Mouse (Mus musculus) neural tube, embryonic 11.5 days (tissue): ENCODE results near the gene Wwp2. TPM values are rescaled to one million over a fixed set of nuclear protein-coding genes. Genes with fewer than 3 reads are reported as not detected.
A peak's percentile ranks its signal among the peaks of the same experiment; 100 is the strongest.

ENCODE experiments used
- ATAC-seq: fragments of 200-750 bp; cut with Nextera tagmentation; 2 replicates; pipeline ENCODE4 v1.8.0; 2017; ENCODE audit warnings: moderate number of reproducible peaks, mild to moderate bottlenecking, moderate TSS enrichment, moderate library complexity; ENCODE audit not compliant: insufficient read depth, low FRiP score, low TSS enrichment
- DNase-seq: peaks from one replicate; pipeline ENCODE4 v3.0.0-alpha.2; 2015; ENCODE audit warnings: low spot score
- H3K27ac ChIP-seq: fragments of 300-500 bp; sonication (generic); 2 replicates; pipeline ENCODE4 v1.5.1; 2014; ENCODE audit warnings: low read depth, mild to moderate bottlenecking, low read length
- H3K27me3 ChIP-seq: fragments of 300-500 bp; sonication (generic); 2 replicates; pipeline ENCODE4 v1.6.1; 2014; ENCODE audit warnings: mild to moderate bottlenecking, low read length, mixed read lengths; ENCODE audit not compliant: control insufficient read depth, insufficient read depth
- H3K36me3 ChIP-seq: fragments of 300-500 bp; sonication (generic); 2 replicates; pipeline ENCODE4 v1.6.1; 2014; ENCODE audit warnings: mild to moderate bottlenecking, low read length, moderate library complexity, mixed read lengths; ENCODE audit not compliant: control insufficient read depth, insufficient read depth
- H3K4me1 ChIP-seq: fragments of 300-500 bp; sonication (generic); 2 replicates; pipeline ENCODE4 v1.6.1; 2014; ENCODE audit warnings: low read length, mixed read lengths; ENCODE audit not compliant: control insufficient read depth, insufficient read depth
- H3K4me2 ChIP-seq: fragments of 300-500 bp; sonication (generic); 2 replicates; pipeline ENCODE4 v1.6.1; 2014; ENCODE audit warnings: low read depth, mild to moderate bottlenecking, moderate library complexity
- H3K4me3 ChIP-seq: fragments of 300-500 bp; sonication (generic); 2 replicates; pipeline ENCODE4 v1.5.1; 2014; ENCODE audit warnings: low read depth, low read length
- H3K9ac ChIP-seq: fragments of 300-500 bp; sonication (generic); 2 replicates; pipeline ENCODE4 v1.6.1; 2014; ENCODE audit warnings: mild to moderate bottlenecking, low read length
- H3K9me3 ChIP-seq: fragments of 300-500 bp; sonication (generic); 2 replicates; pipeline ENCODE4 v1.6.1; 2016; ENCODE audit warnings: low read length; ENCODE audit not compliant: control insufficient read depth
- WGBS: fragments of 180-500 bp; shearing (Covaris S2); extraction: QIAGEN DNeasy Blood & Tissue Kit; methylation state at CpG from one replicate; pipeline ENCODE4 v1.1.7; 2014; 5-methylcytosine and 5-hydroxymethylcytosine counted together
- polyA plus RNA-seq: library from polyadenylated mRNA; unstranded; fragments of >200 nt; fragmentation: Nextera tagmentation; extraction: Ambion mirVana; gene quantifications from 2 replicates; pipeline ENCODE4 v1.2.1, GENCODE M21; 2014

The Wwp2 gene
- polyA plus RNA-seq, 1 experiment from 2014 or later = 70.6 TPM

DNA sequence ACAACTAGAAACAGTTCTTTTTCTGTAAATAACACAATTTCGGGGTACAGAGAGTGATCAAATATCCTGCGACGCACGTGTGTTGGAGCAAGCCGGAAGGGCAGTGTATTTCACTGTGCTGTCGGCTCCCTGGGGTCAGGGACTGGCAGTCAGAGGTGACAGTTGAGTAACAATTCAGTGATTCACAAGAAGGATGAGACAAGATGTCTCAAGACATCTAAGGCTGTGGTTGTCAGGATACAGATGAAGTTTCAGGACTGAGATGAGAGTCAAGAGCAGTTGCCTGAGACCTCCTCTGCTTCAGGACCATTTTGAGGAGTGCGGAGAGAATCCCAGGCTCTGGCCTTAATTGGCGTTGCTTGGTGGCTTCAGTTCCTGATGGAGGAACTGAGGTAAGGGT is 66.2 kb downstream of the Wwp2 start:
- no peak for ATAC-seq
- no peak overlapping the region for H3K27ac ChIP-seq
- 78% methylated on average over 8 of the region's 8 CpGs for WGBS

DNA sequence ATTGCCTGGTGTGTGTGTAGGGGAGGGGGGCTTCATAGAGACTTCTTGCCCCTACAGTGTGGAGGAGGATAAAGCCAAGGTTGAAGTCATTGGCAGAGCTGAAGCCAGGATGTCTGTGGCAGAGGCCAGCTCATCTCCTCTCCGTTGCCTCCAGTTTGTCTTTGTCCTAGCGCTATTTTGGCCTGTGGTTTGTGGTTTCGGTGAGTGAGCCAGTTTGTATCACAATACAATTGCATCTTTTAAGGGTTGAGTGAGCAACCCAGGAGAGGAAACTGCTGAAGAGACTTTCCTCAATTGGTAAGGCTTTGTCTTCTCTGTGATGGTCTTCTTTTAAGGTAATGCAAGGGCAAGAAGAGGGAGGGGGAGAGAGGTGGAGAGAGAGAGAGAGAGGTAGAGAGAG is 66.8 kb downstream of the Wwp2 start:
- WGBS = 46% methylated on average over 3 of the region's 3 CpGs
- peaks cover 11% of the 10 kb centered on the region for H3K4me1 ChIP-seq

More for the DNA sequence above, 66.2 kb downstream of the Wwp2 start:
- peaks cover 11% of the 10 kb centered on the region for H3K4me1 ChIP-seq
- H3K4me2 ChIP-seq = no peak overlapping the region
- H3K9ac ChIP-seq = no peak overlapping the region
- no peaks in the 10 kb centered on the region for H3K27me3 ChIP-seq
- no peak overlapping the region for H3K4me3 ChIP-seq
- no peaks in the 10 kb centered on the region for H3K9me3 ChIP-seq
- no peak for DNase-seq
- peaks cover 3% of the 10 kb centered on the region; the same call in 1 of the 2 replicates for H3K36me3 ChIP-seq

DNA sequence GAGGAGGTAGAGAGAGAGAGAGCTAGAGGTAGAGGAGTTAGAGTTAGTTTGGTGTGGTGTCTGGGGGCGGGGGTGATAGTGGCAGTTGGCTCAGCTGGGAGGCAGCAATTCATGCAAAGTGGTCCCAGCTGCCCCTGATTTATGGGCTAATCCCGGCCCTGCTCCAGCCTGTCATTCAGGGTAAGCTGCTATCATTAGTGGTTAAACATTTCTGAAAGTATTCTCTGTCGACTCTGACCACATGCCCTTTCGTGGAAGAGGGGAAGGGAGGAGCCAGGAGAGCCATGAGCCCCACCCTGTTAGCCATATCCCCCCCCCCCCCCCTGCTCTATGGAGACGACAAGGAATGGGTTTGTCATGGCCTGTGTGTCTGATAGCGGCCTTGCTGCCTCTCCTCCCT is 67.2 kb downstream of the Wwp2 start:
- Histone ChIP-seq H3K9me3 (no peaks in the 10 kb centered on the region), H3K4me1 (peaks cover 11% of the 10 kb centered on the region), H3K9ac (no peak overlapping the region), H3K27ac (peak overlapping the region; percentile 36; the same call in 1 of the 2 replicates), H3K4me2 (no peak overlapping the region), H3K36me3 (peaks cover 3% of the 10 kb centered on the region; the same call in 1 of the 2 replicates), H3K4me3 (no peak overlapping the region), H3K27me3 (no peaks in the 10 kb centered on the region)
- ATAC-seq = peak; percentile 68
- WGBS = 3% methylated on average over 6 of the region's 6 CpGs
- peak; percentile 62 for DNase-seq

More for the DNA sequence above, 66.8 kb downstream of the Wwp2 start:
- H3K9ac ChIP-seq = no peak overlapping the region
- DNase-seq (no peak), ATAC-seq (no peak)
- peaks cover 3% of the 10 kb centered on the region; the same call in 1 of the 2 replicates for H3K36me3 ChIP-seq
- H3K4me3 ChIP-seq = no peak overlapping the region
- H3K9me3 ChIP-seq = no peaks in the 10 kb centered on the region
- no peak overlapping the region for H3K4me2 ChIP-seq
- peak overlapping the region; percentile 21; the same call in 1 of the 2 replicates for H3K27ac ChIP-seq
- no peaks in the 10 kb centered on the region for H3K27me3 ChIP-seq

DNA sequence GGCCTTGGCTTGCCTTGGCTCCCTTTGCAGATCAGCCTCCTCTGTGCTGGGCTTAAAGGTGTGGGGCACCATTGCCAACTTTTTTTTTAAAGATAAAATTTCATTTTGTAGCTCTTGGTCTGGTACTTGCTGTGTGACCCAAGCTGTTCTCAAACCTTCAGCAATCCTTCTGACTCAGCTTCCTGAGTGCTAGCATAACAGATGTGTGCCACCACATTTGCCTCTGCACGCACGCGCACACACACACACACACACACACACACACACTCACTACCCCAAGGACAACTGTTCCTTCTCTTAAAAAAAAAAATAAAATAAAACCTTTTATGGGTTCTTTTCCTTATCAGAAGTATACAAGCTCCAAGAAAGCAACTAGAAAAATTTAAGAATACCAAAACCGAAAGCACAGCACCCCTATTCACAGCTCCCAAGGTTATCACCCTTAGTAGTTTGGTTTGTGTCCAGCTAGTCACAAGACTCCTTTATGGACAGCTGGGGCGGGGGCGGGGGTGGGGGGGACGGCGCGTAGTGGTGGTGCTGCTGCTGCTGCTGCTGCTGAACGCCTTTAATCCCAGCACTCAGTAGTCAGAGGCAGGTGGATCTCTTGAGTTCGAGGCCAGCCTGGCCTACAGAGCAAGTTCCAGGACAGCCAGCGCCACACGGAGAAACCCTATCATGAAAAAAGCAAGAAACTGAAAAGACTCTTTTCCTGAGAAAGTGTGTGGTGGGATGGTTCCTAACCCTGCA is 68.2 kb downstream of the Wwp2 start:
- Histone ChIP-seq H3K9ac (no peak overlapping the region), H3K27ac (no peak overlapping the region), H3K9me3 (no peaks in the 10 kb centered on the region), H3K4me2 (no peak overlapping the region), H3K4me3 (no peak overlapping the region), H3K36me3 (peaks cover 3% of the 10 kb centered on the region; the same call in 1 of the 2 replicates), H3K4me1 (peaks cover 11% of the 10 kb centered on the region), H3K27me3 (no peaks in the 10 kb centered on the region)
- DNase-seq = no peak
- no peak for ATAC-seq
- 71% methylated on average over 13 of the region's 13 CpGs for WGBS

DNA sequence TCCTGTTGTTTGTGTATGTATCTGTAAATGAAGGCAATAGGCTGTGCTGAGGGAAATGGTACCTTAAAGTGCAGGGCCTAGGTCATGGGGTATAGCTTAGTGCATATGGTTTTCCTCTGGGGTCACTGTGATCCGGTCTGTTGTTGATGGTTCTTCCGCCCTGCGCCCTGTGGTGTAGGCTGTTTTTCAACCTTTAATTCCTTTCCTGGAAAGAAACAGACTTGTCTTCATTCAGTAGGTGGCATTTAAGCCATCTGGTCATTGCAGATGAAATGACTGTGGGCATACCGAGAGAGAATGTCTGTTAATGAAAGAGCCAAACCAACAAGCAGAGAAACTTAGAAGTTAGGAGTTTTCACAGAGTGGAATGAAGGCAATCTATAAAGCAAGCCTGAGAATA is 69.1 kb downstream of the Wwp2 start:
- Histone ChIP-seq H3K4me2 (no peak overlapping the region), H3K36me3 (peaks cover 3% of the 10 kb centered on the region; the same call in 1 of the 2 replicates), H3K27ac (no peak overlapping the region), H3K4me3 (no peak overlapping the region), H3K9ac (no peak overlapping the region), H3K4me1 (peaks cover 11% of the 10 kb centered on the region), H3K27me3 (no peaks in the 10 kb centered on the region), H3K9me3 (no peaks in the 10 kb centered on the region)
- no peak for ATAC-seq
- 66% methylated on average over 4 of the region's 4 CpGs for WGBS
- DNase-seq = no peak

DNA sequence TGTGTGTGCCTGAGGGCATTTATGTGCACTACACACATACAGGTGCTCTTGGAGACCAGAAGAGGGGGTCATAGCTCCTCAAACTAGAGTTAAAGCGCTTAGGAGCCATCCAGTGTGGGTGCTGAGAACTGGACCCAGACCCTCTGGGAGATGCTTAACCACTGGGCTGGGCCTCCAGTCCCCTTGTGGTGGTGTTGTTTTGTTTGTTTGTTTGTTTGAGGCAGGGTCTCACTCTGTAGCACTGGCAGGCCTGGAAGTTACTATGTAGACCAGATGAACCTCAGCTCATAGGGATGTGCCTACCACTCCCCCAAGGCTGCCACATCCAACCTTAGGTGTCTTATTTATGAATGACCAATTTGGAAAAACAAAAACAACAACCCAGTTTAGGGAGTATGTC is 70.9 kb downstream of the Wwp2 start:
- ATAC-seq = no peak

DNA sequence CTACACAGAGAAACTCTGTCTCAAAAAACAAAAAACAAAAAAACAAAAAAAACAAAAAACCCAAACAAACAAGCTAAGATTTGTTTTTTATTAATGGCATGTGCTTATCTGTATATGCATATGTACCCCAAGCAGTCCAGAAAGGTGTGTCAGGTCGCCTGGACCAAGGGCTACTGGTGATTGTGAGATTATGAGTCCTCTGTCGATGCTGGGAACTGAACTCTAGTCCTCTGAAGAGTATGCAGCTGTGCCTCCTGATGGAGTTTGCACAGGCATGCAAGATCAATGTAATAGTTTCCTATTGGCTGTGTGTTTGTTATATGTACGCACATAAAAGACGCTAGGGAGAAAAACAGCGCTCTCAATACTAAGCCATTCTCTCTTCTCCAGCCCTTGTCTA is 74.0 kb downstream of the Wwp2 start:
- Histone ChIP-seq H3K36me3 (peaks cover 3% of the 10 kb centered on the region; the same call in 1 of the 2 replicates), H3K27me3 (no peaks in the 10 kb centered on the region), H3K4me1 (no peaks in the 10 kb centered on the region), H3K27ac (no peak overlapping the region), H3K9me3 (no peaks in the 10 kb centered on the region), H3K4me2 (no peak overlapping the region), H3K4me3 (no peak overlapping the region), H3K9ac (no peak overlapping the region)
- 91% methylated on average over 5 of the region's 5 CpGs for WGBS
- DNase-seq = no peak
- ATAC-seq = no peak

More for the DNA sequence above, 70.9 kb downstream of the Wwp2 start:
- WGBS = 96% methylated on average over 1 of the region's 1 CpGs
- Histone ChIP-seq H3K36me3 (peaks cover 3% of the 10 kb centered on the region; the same call in 1 of the 2 replicates), H3K4me2 (no peak overlapping the region), H3K9me3 (no peaks in the 10 kb centered on the region), H3K27me3 (no peaks in the 10 kb centered on the region), H3K4me3 (no peak overlapping the region), H3K4me1 (peaks cover 11% of the 10 kb centered on the region), H3K9ac (no peak overlapping the region), H3K27ac (no peak overlapping the region)
- DNase-seq = no peak

DNA sequence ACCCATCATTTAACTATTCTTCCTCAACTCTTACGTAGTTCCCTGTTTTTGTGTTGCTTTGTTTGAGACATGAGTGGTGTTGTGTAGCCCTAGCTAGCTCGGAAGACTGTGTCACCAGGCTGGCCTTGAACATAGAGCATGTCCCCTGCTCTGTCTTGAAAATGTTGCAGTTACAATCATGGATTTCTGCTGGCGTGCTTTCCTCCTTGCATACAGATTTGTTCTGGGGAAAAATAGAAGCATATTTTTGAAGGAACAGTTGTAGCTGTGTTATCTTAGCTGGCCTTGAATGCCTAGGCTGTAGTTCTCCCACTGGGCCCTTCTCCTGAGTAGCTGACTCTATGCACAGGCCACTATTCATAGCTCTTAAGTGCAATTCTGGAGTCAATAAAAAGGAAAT is 74.6 kb downstream of the Wwp2 start:
- H3K9ac ChIP-seq = no peak overlapping the region
- H3K4me2 ChIP-seq = no peak overlapping the region
- no peaks in the 10 kb centered on the region for H3K4me1 ChIP-seq
- ATAC-seq = no peak
- DNase-seq = no peak
- 88% methylated on average over 3 of the region's 3 CpGs for WGBS
- no peaks in the 10 kb centered on the region for H3K9me3 ChIP-seq
- H3K27me3 ChIP-seq = no peaks in the 10 kb centered on the region
- no peak overlapping the region for H3K27ac ChIP-seq
- no peak overlapping the region for H3K4me3 ChIP-seq
- peaks cover 3% of the 10 kb centered on the region; the same call in 1 of the 2 replicates for H3K36me3 ChIP-seq

DNA sequence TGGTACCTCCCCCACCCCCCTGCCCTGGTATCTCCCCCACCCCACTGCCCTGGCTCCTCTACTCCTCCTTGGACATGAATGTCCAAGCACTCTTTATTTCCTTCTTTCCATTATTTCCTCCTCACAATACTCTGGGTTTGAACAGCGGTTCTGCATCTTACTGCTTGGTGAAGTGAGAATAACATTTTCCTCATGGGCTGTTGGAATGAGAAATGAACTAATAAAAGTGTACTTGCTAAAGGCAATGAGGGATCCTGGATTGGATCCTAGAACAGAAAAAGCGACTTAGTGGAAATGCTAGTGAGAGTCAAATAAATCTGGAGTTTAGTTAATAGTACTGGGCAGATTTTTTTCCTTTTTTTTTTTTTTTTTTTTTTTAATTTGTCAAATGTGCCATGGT is 77.1 kb downstream of the Wwp2 start:
- Histone ChIP-seq H3K4me2 (no peak overlapping the region), H3K9me3 (no peaks in the 10 kb centered on the region), H3K36me3 (peaks cover 2% of the 10 kb centered on the region; the same call in 1 of the 2 replicates), H3K27me3 (no peaks in the 10 kb centered on the region), H3K4me3 (no peak overlapping the region), H3K27ac (no peak overlapping the region), H3K9ac (no peak overlapping the region), H3K4me1 (no peaks in the 10 kb centered on the region)
- ATAC-seq (no peak), DNase-seq (no peak)
- 89% methylated on average over 2 of the region's 2 CpGs for WGBS
